Mouse (Mus musculus) kidney, embryonic 15.5 days (tissue): Measurements from ENCODE around the gene Sesn1. TPM values are rescaled to one million over a fixed set of nuclear protein-coding genes. Genes with fewer than 3 reads are reported as not detected.

Source experiments
- ATAC-seq: fragments of 200-750 bp; cut with Nextera tagmentation; replicated peaks from 2 replicates; pipeline ENCODE4 v1.8.0; 2017; ENCODE audit warnings: moderate TSS enrichment; ENCODE audit not compliant: low FRiP score
- H3K27ac ChIP-seq: fragments of 300-500 bp; sonication (generic); 2 replicates; pipeline ENCODE4 v1.5.1; 2015; ENCODE audit warnings: mild to moderate bottlenecking, inconsistent platforms
- H3K27me3 ChIP-seq: fragments of 300-500 bp; sonication (generic); 2 replicates; pipeline ENCODE4 v1.6.1; 2015; ENCODE audit warnings: inconsistent platforms
- H3K36me3 ChIP-seq: fragments of 300-500 bp; sonication (generic); 2 replicates; pipeline ENCODE4 v1.6.1; 2015; ENCODE audit warnings: inconsistent platforms
- H3K4me1 ChIP-seq: fragments of 300-500 bp; sonication (generic); 2 replicates; pipeline ENCODE4 v1.6.1; 2015; ENCODE audit warnings: inconsistent platforms
- H3K4me2 ChIP-seq: fragments of 300-500 bp; sonication (generic); 2 replicates; pipeline ENCODE4 v1.6.1; 2015; ENCODE audit warnings: moderate library complexity, mild to moderate bottlenecking, inconsistent platforms
- H3K4me3 ChIP-seq: fragments of 300-500 bp; sonication (generic); replicated peaks from 2 replicates; pipeline ENCODE4 v1.5.1; 2015; ENCODE audit warnings: mild to moderate bottlenecking, inconsistent platforms
- H3K9ac ChIP-seq: fragments of 300-500 bp; sonication (generic); 2 replicates; pipeline ENCODE4 v1.6.1; 2015; ENCODE audit warnings: mild to moderate bottlenecking, inconsistent platforms
- H3K9me3 ChIP-seq: fragments of 300-500 bp; sonication (generic); replicated peaks from 2 replicates; pipeline ENCODE4 v1.6.1; 2016; ENCODE audit warnings: inconsistent platforms
- WGBS: fragments of 180-500 bp; shearing (Covaris S2); methylation state at CpG from one replicate; pipeline ENCODE4 v1.1.7; 2015; ENCODE audit warnings: mixed read lengths; 5-methylcytosine and 5-hydroxymethylcytosine counted together
- polyA plus RNA-seq: library from polyadenylated mRNA; unstranded; fragments of >200 nt; fragmentation: Nextera tagmentation; extraction: Ambion mirVana; gene quantifications from 2 replicates; pipeline ENCODE4 v1.2.1, GENCODE M21; 2015

Gene Sesn1
- polyA plus RNA-seq: 34.3 and 35.1 TPM in 2 replicates

- H3K36me3 ChIP-seq: no peaks in the 10 kb centered on the region
- under 1% methylated on average over 69 of the region's 69 CpGs for WGBS
- H3K27ac ChIP-seq: peak within 1 kb of the TSS; percentile 95
- peaks cover 25% of the 10 kb centered on the region for H3K4me1 ChIP-seq
- no peaks in the 10 kb centered on the region for H3K27me3 ChIP-seq
- peak within 1 kb of the TSS; percentile 85 for H3K4me2 ChIP-seq
- H3K9ac ChIP-seq: peak within 1 kb of the TSS; percentile 64
- peak within 1 kb of the TSS; percentile 63 for H3K4me3 ChIP-seq
- peak; percentile 98 for ATAC-seq
- H3K9me3 ChIP-seq: no peaks in the 10 kb centered on the region
These were observed at the start of gene Sesn1, which contains the start of gene Cep57l1 for GRCm38 (mm10) chr10:41809771-41810563. Gene Sesn1 (plus strand): TSS chr10:41809935. Gene Cep57l1 (minus strand): TSS chr10:41809871.

DNA sequence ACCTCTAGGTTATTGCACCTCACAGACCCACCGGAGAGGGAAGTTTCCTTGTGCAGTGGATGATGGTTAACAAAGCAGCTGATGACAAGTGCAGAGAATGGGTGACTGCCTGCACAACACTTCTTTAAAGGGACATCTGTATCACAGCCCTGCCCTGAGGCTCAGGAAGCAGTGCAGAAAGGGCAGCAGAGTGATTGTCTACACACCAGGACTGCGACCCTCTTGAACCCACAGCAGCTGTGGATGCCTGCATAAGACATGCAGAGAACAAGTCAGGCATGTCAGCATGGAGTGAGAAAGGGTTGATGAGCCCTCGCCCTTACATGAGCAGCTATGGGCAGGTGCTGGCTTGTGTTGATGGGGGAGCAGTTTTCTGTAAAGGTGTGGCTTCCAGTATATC lies 48.9 kb upstream of the Sesn1 start:
- no peak overlapping the region for H3K9ac ChIP-seq
- H3K9me3 ChIP-seq: no peaks in the 10 kb centered on the region
- 63% methylated on average over 3 of the region's 3 CpGs for WGBS
- H3K4me2 ChIP-seq: no peak overlapping the region
- H3K4me1 ChIP-seq: 0 out of 2 replicates have a peak, but pooled peaks cover 2% of the 10 kb centered on the region
- no peaks in the 10 kb centered on the region for H3K36me3 ChIP-seq
- no peak overlapping the region for H3K4me3 ChIP-seq
- ATAC-seq: no peak
- no peaks in the 10 kb centered on the region for H3K27me3 ChIP-seq
- H3K27ac ChIP-seq: no peak overlapping the region

DNA sequence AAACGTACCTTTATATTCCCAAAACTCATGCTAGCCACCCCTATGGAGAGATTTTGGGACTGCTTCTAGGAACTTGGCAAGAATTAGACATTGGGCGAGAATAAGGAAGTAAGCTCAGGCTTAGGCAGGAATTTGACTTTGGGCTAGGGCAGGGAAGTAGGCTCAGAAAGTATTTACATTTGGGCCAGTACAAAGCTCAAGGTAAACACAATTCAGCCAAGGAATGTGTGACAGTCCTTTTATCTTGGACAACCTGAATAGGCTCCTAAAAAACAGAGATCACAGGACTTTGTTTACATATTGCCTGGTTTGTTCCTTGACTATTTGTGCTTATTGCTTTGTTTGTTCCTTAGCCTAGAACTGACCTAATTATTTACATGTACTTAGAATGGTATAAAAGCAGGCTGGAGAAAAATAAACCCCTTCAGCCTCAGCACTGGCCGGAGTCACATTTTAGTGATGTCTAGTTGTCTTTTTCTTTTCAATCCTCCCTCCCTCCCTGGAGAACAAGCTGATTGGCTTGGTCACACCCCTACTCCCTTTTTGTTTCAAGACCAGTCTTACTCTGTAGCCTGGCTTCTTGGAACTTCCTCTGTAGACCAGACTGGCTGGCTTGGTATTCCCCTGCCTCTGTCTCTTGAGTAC lies 45.9 kb upstream of the Sesn1 start:
- H3K36me3 ChIP-seq: no peaks in the 10 kb centered on the region
- H3K9me3 ChIP-seq: no peaks in the 10 kb centered on the region
- no peak overlapping the region for H3K9ac ChIP-seq
- no peaks in the 10 kb centered on the region for H3K27me3 ChIP-seq
- H3K4me2 ChIP-seq: no peak overlapping the region
- H3K4me3 ChIP-seq: no peak overlapping the region
- H3K27ac ChIP-seq: no peak overlapping the region
- 74% methylated on average over 3 of the region's 3 CpGs for WGBS
- no peak for ATAC-seq
- H3K4me1 ChIP-seq: 0 out of 2 replicates have a peak, but pooled peaks cover 2% of the 10 kb centered on the region

DNA sequence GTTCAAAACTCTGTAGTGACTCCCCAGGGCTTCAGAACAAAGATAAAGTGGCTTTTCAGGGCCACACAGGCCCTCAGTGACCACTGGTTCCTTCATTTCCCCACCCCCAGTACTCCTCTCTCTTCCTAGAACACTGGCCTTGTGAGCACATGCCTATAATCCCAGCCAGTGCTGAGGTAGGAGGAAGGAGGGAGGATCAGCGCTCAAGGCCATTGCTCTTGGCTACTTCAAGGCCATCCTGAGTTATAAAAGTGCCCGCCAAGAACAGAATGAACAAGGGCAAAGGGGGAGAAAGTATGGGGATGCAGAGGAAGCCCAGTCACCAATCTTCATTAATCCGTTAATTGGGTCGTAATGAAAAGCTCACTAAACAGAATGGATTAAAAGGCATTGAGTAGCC lies 44.1 kb upstream of the Sesn1 start:
- Histone ChIP-seq H3K9me3 (no peaks in the 10 kb centered on the region), H3K36me3 (no peaks in the 10 kb centered on the region), H3K27ac (no peak overlapping the region), H3K4me3 (no peak overlapping the region), H3K4me1 (no peaks in the 10 kb centered on the region), H3K9ac (no peak overlapping the region), H3K4me2 (no peak overlapping the region), H3K27me3 (no peaks in the 10 kb centered on the region)
- 93% methylated on average over 4 of the region's 4 CpGs for WGBS
- no peak for ATAC-seq

DNA sequence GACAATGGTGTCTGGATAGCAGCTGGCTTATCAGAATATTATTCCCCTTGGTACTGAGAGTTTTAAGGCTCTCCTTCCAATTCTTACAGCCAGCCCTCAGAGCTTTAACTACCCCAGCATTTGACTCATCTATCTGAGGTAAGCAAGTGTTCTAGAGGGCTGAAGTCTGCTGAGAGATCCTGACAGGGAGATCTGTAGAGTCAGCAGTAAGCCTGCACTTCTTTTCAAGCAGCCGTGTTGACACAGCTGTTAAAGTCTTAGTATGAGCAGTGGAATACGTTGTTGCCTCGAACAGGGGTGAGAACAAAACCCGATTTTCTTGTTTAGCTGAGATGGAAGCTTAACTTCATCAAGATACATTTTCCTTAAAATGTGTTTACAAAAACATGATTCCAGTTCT lies 43.5 kb upstream of the Sesn1 start:
- H3K4me1 ChIP-seq: no peaks in the 10 kb centered on the region
- ATAC-seq: no peak
- H3K4me3 ChIP-seq: no peak overlapping the region
- no peak overlapping the region for H3K27ac ChIP-seq
- H3K9me3 ChIP-seq: no peaks in the 10 kb centered on the region
- H3K27me3 ChIP-seq: no peaks in the 10 kb centered on the region
- no peak overlapping the region for H3K4me2 ChIP-seq
- no peak overlapping the region for H3K9ac ChIP-seq
- WGBS: 34% methylated on average over 4 of the region's 4 CpGs
- H3K36me3 ChIP-seq: no peaks in the 10 kb centered on the region

DNA sequence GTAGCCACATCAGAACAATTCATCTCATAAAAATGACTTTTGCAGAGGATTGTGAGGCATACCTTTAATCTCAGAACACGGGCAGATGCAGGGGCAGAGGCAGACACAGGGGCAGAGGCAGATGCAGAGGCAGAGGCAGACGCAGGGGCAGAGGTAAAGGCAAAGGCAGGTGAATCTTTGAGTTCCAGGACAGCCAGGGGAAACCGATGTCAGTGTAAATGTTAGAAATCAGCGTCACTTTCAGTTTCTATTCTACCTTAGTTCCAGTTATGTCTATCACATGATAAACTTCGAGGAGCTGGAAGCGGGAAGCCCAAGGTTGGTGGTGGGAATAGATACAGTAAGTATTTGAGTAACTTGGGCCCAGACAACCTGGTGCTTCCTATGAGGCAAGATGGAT lies 42.5 kb upstream of the Sesn1 start:
- no peaks in the 10 kb centered on the region for H3K9me3 ChIP-seq
- no peak overlapping the region for H3K4me2 ChIP-seq
- no peak overlapping the region for H3K27ac ChIP-seq
- H3K4me3 ChIP-seq: no peak overlapping the region
- WGBS: 93% methylated on average over 6 of the region's 6 CpGs
- H3K36me3 ChIP-seq: no peaks in the 10 kb centered on the region
- no peak for ATAC-seq
- no peak overlapping the region for H3K9ac ChIP-seq
- H3K27me3 ChIP-seq: no peaks in the 10 kb centered on the region
- H3K4me1 ChIP-seq: no peaks in the 10 kb centered on the region

DNA sequence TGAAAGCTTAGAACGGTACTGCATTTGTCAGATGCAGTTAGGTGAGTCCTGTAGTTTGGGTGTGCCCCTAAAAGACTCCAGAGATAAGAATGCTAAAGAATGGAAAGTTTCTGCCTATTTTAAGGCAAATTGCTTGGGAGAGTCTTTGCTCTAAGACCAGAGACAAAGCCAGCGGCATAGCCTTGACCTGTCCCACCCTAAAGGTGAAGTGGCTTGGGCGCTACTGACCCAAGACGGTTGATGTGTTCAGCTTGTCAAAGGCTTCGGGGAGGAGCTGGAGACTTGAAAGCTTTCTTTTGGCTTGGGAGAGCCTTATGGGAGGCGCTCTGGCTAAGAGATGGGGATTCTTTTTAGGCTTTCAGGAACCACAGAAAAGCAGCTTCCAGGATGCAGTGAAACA lies 17.4 kb upstream of the Sesn1 start:
- Histone ChIP-seq H3K4me3 (no peak overlapping the region), H3K4me1 (no peaks in the 10 kb centered on the region), H3K36me3 (peaks cover 13% of the 10 kb centered on the region), H3K9me3 (peaks cover 10% of the 10 kb centered on the region), H3K27ac (no peak overlapping the region), H3K27me3 (no peaks in the 10 kb centered on the region), H3K9ac (no peak overlapping the region), H3K4me2 (no peak overlapping the region)
- no peak for ATAC-seq
- WGBS: 89% methylated on average over 6 of the region's 6 CpGs

DNA sequence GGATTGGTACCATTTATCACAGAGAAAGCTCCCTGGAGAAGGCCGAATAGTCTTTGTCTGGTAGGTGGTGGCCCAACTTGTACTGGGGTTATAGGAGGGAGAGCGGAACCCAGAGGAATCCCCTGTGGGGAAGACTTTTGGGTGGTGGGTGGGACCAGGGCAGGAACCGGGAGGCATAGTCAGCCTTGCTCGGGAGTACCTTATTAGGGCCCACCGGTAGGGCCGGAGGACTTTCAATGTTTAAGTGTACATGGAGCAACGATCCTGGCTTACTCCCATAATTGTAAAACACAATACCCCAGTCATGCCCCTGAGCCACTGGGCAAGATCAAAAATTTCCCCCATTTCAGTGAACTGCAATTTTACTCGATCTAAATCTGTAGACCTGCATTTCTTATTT lies 12.5 kb upstream of the Sesn1 start:
- Histone ChIP-seq H3K27ac (no peak overlapping the region), H3K4me3 (no peak overlapping the region), H3K36me3 (peaks cover 58% of the 10 kb centered on the region), H3K9me3 (peaks cover 22% of the 10 kb centered on the region), H3K27me3 (no peaks in the 10 kb centered on the region), H3K4me1 (0 out of 2 replicates have a peak, but pooled peaks cover 3% of the 10 kb centered on the region), H3K9ac (no peak overlapping the region), H3K4me2 (no peak overlapping the region)
- WGBS: 96% methylated on average over 8 of the region's 8 CpGs
- ATAC-seq: no peak

- ATAC-seq: no peak
- Histone ChIP-seq H3K9ac (no peak overlapping the region), H3K4me2 (no peak overlapping the region), H3K4me3 (no peak overlapping the region), H3K27ac (no peak overlapping the region), H3K4me1 (0 out of 2 replicates have a peak, but pooled peaks cover 3% of the 10 kb centered on the region), H3K9me3 (peaks cover 21% of the 10 kb centered on the region), H3K27me3 (no peaks in the 10 kb centered on the region), H3K36me3 (peaks cover 47% of the 10 kb centered on the region)
- WGBS: 95% methylated on average over 8 of the region's 8 CpGs
These were observed 6.3 kb upstream of the Sesn1 start for GRCm38 (mm10) chr10:41803467-41803866.

DNA sequence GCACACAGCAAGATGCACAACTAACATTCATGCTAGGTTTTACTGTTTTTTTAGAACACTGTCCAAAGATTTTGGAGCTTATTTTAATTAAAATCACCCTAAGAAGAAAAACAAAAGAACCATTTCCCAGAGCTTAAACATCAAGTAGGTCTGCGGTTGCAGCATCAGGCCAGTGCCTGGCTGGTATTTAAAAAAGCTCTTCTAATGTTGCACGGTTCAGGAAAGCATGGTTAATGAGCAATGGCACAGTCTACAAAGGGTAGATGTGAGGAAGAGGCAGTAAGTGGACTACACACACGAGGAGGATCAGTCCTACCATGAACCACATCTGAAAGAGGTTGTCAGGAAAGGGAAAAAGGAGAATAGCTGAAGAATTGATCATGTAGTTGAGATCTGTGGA lies 5.0 kb upstream of the Sesn1 start:
- H3K4me3 ChIP-seq: no peak overlapping the region
- WGBS: 65% methylated on average over 3 of the region's 3 CpGs
- 0 out of 2 replicates have a peak, but pooled peaks cover 3% of the 10 kb centered on the region for H3K4me1 ChIP-seq

GRCm38 (mm10) chr10:41805729-41806355 lies 3.9 kb upstream of the Sesn1 start:
- Histone ChIP-seq H3K9ac (no peak overlapping the region), H3K27ac (no peak overlapping the region), H3K4me2 (no peak overlapping the region), H3K9me3 (peaks cover 18% of the 10 kb centered on the region), H3K4me1 (0 out of 2 replicates have a peak, but pooled peaks cover 3% of the 10 kb centered on the region), H3K4me3 (no peak overlapping the region), H3K36me3 (peaks cover 23% of the 10 kb centered on the region), H3K27me3 (no peaks in the 10 kb centered on the region)
- ATAC-seq: no peak
- 70% methylated on average over 2 of the region's 2 CpGs for WGBS

More for the DNA sequence above, 5.0 kb upstream of the Sesn1 start:
- Histone ChIP-seq H3K27me3 (no peaks in the 10 kb centered on the region), H3K9ac (no peak overlapping the region), H3K27ac (no peak overlapping the region), H3K9me3 (peaks cover 21% of the 10 kb centered on the region), H3K4me2 (no peak overlapping the region), H3K36me3 (peaks cover 34% of the 10 kb centered on the region)
- ATAC-seq: no peak
